Comparison of ENCODE assay signal across 10 mouse cellular contexts in genomic region chr2:55437977-55438376, GRCm38 (mm10). TPM values are rescaled to one million over a fixed set of nuclear protein-coding genes. Genes with fewer than 3 reads are reported as not detected.
A peak's percentile ranks its signal among the peaks of the same experiment; 100 is the strongest.
DNase-seq lines count a peak whose midpoint lies in the region; ATAC-seq and TF ChIP-seq lines count a peak whose summit lies in the region.
"Had no signal": no experiment of that assay in that cellular context is flagged by ENCODE, and none has a peak within 500 bp of the region (broad histone marks: within the 10 kb centered on the region; RNA-seq: fewer than 3 reads in every experiment).

No protein-coding gene starts in this region.

- H3K9ac ChIP-seq in kidney, embryonic 15.5 days = no peak overlapping the region
- H3K9ac ChIP-seq in embryonic facial prominence, embryonic 11.5 days (replicated peaks; ENCODE audit: low read length) = no peak overlapping the region
- H3K9ac ChIP-seq in hindbrain, postnatal 0 days (replicated peaks; ENCODE audit: low read length) = peak overlapping the region; percentile 62; the same call in 1 of the 2 replicates
- peak overlapping the region; percentile 67 for H3K9ac ChIP-seq in neural tube, embryonic 14.5 days (replicated peaks; ENCODE audit: low read depth, low read length)

- peaks cover 25% of the 10 kb centered on the region for H3K4me1 ChIP-seq in kidney, embryonic 15.5 days
- H3K4me1 ChIP-seq in embryonic facial prominence, embryonic 11.5 days (ENCODE audit: control insufficient read depth, insufficient read depth, low read length) = no peaks in the 10 kb centered on the region
- H3K4me1 ChIP-seq in hindbrain, postnatal 0 days (ENCODE audit: insufficient read depth, low read length) = no peaks in the 10 kb centered on the region
- peaks cover 4% of the 10 kb centered on the region; the same call in 1 of the 2 replicates for H3K4me1 ChIP-seq in neural tube, embryonic 14.5 days (ENCODE audit: control insufficient read depth, insufficient read depth, low read length)

- WGBS in kidney, embryonic 15.5 days = 10% methylated on average over 1 of the region's 1 CpGs
- 0% methylated on average over 1 of the region's 1 CpGs for WGBS in embryonic facial prominence, embryonic 11.5 days
- 10% methylated on average over 1 of the region's 1 CpGs for whole genome bisulfite sequencing in hindbrain, postnatal 0 days
- WGBS in neural tube, embryonic 14.5 days = 0% methylated on average over 1 of the region's 1 CpGs

- no peak overlapping the region for H3K27ac ChIP-seq in kidney, embryonic 15.5 days
- no peak overlapping the region for H3K27ac ChIP-seq in embryonic facial prominence, embryonic 11.5 days (replicated peaks; ENCODE audit: low read depth, low read length)
- no peak overlapping the region for H3K27ac ChIP-seq in hindbrain, postnatal 0 days
- no peak overlapping the region for H3K27ac ChIP-seq in neural tube, embryonic 14.5 days (ENCODE audit: low read depth, low read length)

- H3K27me3 ChIP-seq in kidney, embryonic 15.5 days = peaks cover 47% of the 10 kb centered on the region
- peaks cover 13% of the 10 kb centered on the region; the same call in 1 of the 2 replicates for H3K27me3 ChIP-seq in embryonic facial prominence, embryonic 11.5 days (ENCODE audit: control insufficient read depth, insufficient read depth, low read length)
- no peaks in the 10 kb centered on the region for H3K27me3 ChIP-seq in hindbrain, postnatal 0 days (ENCODE audit: insufficient read depth, low read length)
- H3K27me3 ChIP-seq in neural tube, embryonic 14.5 days (ENCODE audit: control insufficient read depth, insufficient read depth, low read length) = peaks cover 2% of the 10 kb centered on the region; the same call in 1 of the 2 replicates

- H3K4me3 ChIP-seq in kidney, embryonic 15.5 days (replicated peaks) = no peak overlapping the region
- H3K4me3 ChIP-seq in embryonic facial prominence, embryonic 11.5 days (ENCODE audit: low read depth, low read length) = peak overlapping the region; percentile 40
- H3K4me3 ChIP-seq in hindbrain, postnatal 0 days (ENCODE audit: low read length) = peak overlapping the region; percentile 73
- peak overlapping the region; percentile 59 for H3K4me3 ChIP-seq in neural tube, embryonic 14.5 days (ENCODE audit: low read depth, low read length)

- no peak for TF ChIP-seq CTCF in hindbrain, postnatal 0 days (IDR thresholded peaks at IDR 0.05; ENCODE audit: low read depth)

- H3K4me2 ChIP-seq in kidney, embryonic 15.5 days = peak overlapping the region; percentile 76
- H3K4me2 ChIP-seq in embryonic facial prominence, embryonic 11.5 days (ENCODE audit: low read depth, low read length) = peak overlapping the region; percentile 85
- peak overlapping the region; percentile 90 for H3K4me2 ChIP-seq in hindbrain, postnatal 0 days (ENCODE audit: low read depth, low read length)
- H3K4me2 ChIP-seq in neural tube, embryonic 14.5 days (ENCODE audit: low read depth, low read length) = peak overlapping the region; percentile 85

- no peaks in the 10 kb centered on the region for H3K9me3 ChIP-seq in kidney, embryonic 15.5 days (replicated peaks)
- H3K9me3 ChIP-seq in embryonic facial prominence, embryonic 11.5 days (replicated peaks; ENCODE audit: control insufficient read depth, low read length) = no peaks in the 10 kb centered on the region
- no peaks in the 10 kb centered on the region for H3K9me3 ChIP-seq in hindbrain, postnatal 0 days (ENCODE audit: low read length)
- no peaks in the 10 kb centered on the region for H3K9me3 ChIP-seq in neural tube, embryonic 14.5 days (ENCODE audit: control insufficient read depth, low read length)

- ATAC-seq in kidney, embryonic 15.5 days (replicated peaks; ENCODE audit: low FRiP score) = no peak
- no peak for ATAC-seq in embryonic facial prominence, embryonic 11.5 days (replicated peaks; ENCODE audit: insufficient number of reproducible peaks, low FRiP score, low TSS enrichment, low read depth)
- ATAC-seq in hindbrain, postnatal 0 days = no peak
- ATAC-seq in neural tube, embryonic 14.5 days (ENCODE audit: low read depth) = no peak

- no peaks in the 10 kb centered on the region for H3K36me3 ChIP-seq in kidney, embryonic 15.5 days
- no peaks in the 10 kb centered on the region for H3K36me3 ChIP-seq in embryonic facial prominence, embryonic 11.5 days (replicated peaks; ENCODE audit: control insufficient read depth, insufficient read depth, low read depth, low read length)
- no peaks in the 10 kb centered on the region for H3K36me3 ChIP-seq in hindbrain, postnatal 0 days (ENCODE audit: insufficient read depth, low read length)
- no peaks in the 10 kb centered on the region for H3K36me3 ChIP-seq in neural tube, embryonic 14.5 days (ENCODE audit: control insufficient read depth, insufficient read depth, low read length)

- no peak for DNase-seq in kidney, adult 8-10 months
- DNase-seq in embryonic facial prominence, embryonic 11.5 days (ENCODE audit: low spot score) = no peak
- peak; percentile 40 for DNase-seq in hindbrain, postnatal 0 days (ENCODE audit: low spot score)
- no peak for DNase-seq in lung, postnatal 14 days
- no peak for DNase-seq in yolk sac, embryonic 10.5 days (ENCODE audit: low spot score)
- DNase-seq in right cerebral cortex, postnatal 25 days = no peak
- DNase-seq: kidney, postnatal 14 days had no signal

RNA-seq across cellular contexts. Expression of gene Kcnj3, which starts 2.2 kb away (rescaled TPM):
- 0.06 and 0.08 TPM in 2 replicates for polyA plus RNA-seq in kidney, embryonic 15.5 days (2015; fragmentation: Nextera tagmentation; extraction: Ambion mirVana)
- 0.93 and 1.1 TPM in 2 replicates for polyA plus RNA-seq in embryonic facial prominence, embryonic 11.5 days (2014; fragmentation: Nextera tagmentation; extraction: Ambion mirVana)
- 31.5 and 34.6 TPM in 2 replicates for total RNA-seq in hindbrain, postnatal 0 days (2014; rRNA removed)
- polyA plus RNA-seq in hindbrain, postnatal 0 days (2015; fragmentation: Nextera tagmentation; extraction: Ambion mirVana) = 6.1 and 6.4 TPM in 2 replicates
- 8.1 and 8.4 TPM in 2 replicates for polyA plus RNA-seq in neural tube, embryonic 14.5 days (2014; fragmentation: Nextera tagmentation; extraction: Ambion mirVana)
- total RNA-seq: MEL had no signal

Comparison
In these comparisons a context has a peak if more than half of its experiments do, and no peak if none do; other contexts are left out.
1. H3K9ac ChIP-seq: peak in hindbrain, postnatal 0 days (single experiment) and neural tube, embryonic 14.5 days (single experiment); none in kidney, embryonic 15.5 days (single experiment) and embryonic facial prominence, embryonic 11.5 days (single experiment).
2. Peak in every context shown above with its lines, with median percentiles within 50 percentile points of each other: H3K4me2 ChIP-seq.